Mouse (Mus musculus) cerebellum, postnatal 10 days (tissue): ENCODE results near the gene Peli3.
A peak's percentile ranks its signal among the peaks of the same experiment; 100 is the strongest.
"Not testable (repeated sequence)": the region's sequence is repeated elsewhere in the genome, so short reads cannot be mapped to it uniquely, and the experiment has no call there.

Source experiments
- DNase-seq, 2 experiments: peaks; one replicate each; pipeline ENCODE4 v3.0.0; 2021; ENCODE audit warnings: mixed read lengths in 2 of 2

The Peli3 gene

GRCm38 (mm10) chr19:4942551-4943252 lies at the start of gene Peli3:
Gene Peli3 (minus strand): TSS chr19:4943127.
- DNase-seq, result peak; percentile 94 to 95

DNA sequence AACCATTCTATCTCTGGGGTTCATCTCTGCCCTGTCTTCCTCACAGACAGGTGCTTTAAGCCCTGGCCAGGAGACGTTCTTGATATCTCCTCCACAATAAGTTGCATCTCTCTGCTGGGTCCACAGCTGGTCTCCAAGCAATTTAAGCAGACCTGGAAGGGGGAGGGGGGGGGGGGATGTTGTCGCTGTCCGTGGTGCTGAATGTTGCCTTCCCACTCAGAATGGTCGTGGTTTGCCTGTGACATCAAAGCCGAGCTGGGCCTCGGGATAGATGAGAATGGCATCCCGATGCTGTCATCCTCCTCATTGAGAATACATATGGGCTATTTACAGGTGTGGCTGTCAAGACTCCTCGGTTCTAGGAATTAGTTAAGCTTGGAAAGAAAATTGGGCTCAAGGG lies 49.4 kb upstream of the Peli3 start:
- DNase-seq, result no peak

GRCm38 (mm10) chr19:4990716-4991115 lies 47.8 kb upstream of the Peli3 start:
- peak; percentile 54 to 74 for DNase-seq

- no peak for DNase-seq
These were observed 47.3 kb upstream of the Peli3 start, which contains the start of gene Npas4 for GRCm38 (mm10) chr19:4990256-4990625. Gene Npas4 (minus strand): TSS chr19:4990316.

DNA sequence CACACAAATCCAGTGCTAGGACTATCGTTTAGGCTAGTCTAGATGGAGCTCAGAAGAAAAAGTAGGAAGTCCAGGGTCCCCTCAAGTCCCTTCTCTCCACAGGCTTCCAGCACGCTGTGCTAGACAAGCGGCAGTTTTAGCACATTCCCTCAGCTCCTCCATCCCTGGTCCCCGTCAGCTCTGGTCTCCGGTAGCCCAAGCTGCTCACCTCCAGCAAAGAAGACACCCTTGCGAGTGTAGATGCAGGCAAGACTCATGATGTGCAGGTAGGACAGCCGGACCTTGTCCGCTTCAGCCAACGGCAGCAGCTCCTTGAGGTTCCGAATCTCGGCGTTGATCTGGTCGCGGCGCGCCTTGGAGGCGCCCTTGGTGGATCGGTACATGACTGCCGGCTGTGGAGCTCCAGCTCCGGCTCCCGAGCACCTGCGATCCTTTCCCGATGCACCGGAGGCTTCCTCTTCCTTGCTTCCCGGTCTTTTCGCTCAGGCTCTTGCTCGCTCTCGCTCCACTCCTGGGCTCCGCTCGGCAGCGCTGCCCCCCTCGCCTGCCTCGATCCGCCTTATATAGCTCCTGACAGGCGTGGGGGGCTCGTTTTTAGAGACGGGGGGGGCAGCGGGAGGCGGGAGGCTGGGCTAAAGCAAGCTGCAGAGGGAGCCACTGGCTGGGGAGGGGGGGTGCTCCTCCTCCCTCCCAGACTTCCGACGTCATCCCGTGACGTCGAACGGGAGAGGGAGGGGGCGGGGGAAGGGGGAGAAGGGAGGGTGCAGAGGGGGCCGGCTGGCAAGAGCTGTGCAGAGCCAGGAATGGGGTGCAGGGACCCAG lies 46.7 kb upstream of the Peli3 start:
- peak; percentile 92 to 95 for DNase-seq

- peak; percentile 62 to 79 for DNase-seq
These were observed 46.1 kb upstream of the Peli3 start for GRCm38 (mm10) chr19:4989013-4989412.

DNA sequence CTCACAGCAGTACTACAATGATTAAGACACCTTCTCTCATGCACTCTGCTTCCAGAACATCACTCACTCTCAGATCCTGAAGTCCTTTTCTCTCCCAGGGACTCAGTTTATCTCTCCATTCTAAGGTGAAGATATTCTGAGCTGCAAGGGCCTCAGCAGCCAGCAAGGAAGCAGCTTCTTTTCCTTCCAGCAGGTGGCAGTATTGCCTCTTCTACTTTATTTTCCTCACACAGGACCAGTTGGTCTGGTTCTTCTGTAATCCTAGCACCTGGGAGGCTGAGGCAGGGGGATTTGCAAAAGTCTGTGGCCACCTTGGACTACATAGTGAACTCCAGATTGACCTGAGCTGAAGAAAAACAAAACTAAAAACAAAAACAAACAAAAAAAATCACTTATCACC lies 38.8 kb upstream of the Peli3 start:
- peak; percentile 77 to 84 for DNase-seq

DNA sequence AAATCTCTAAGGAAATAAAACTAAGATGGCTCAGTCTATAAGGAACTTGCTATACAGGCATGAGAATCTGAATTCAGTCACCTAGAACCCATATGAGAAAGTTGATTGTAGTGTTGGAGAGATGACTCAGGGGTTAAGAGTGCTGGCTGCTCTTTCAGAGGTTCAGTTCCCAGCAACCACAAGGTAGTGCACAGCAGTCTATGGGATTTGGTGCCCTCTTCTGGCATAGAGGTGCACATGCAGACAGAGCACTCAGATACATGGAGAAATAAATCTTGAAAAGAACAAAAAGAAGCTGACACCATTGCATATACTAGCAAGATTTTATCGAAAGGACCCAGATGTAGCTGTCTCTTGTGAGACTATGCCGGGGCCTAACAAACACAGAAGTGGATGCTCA lies 25.3 kb upstream of the Peli3 start:
- DNase-seq, result no peak

- DNase-seq, result peak; percentile 89 to 92
These were observed 19.1 kb upstream of the Peli3 start, which contains the start of gene Mrpl11 for GRCm38 (mm10) chr19:4961928-4962601. Gene Mrpl11 (plus strand): TSS chr19:4962147.

- not testable (repeated sequence) for DNase-seq
These were observed 5.7 kb upstream of the Peli3 start for GRCm38 (mm10) chr19:4948641-4949040.

DNA sequence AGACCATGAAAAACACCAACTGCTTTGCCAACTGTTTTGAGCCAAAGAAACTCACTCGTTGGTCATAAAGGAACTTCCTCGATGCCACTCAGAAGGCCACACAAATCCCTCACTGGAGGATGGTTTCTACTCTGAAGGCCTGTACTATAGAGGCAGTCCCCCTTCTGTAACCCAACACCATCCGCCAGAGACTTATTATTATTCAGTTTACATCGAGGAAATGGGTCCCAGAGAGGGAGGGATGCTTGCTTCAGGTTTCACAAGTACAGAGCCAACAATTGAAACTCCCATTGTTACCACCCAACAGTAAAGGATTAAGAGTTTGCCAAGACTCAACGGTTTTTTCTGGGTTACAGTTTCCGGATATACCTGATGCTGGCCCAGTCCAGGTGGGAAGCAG lies 2.6 kb upstream of the Peli3 start:
- no peak for DNase-seq

DNA sequence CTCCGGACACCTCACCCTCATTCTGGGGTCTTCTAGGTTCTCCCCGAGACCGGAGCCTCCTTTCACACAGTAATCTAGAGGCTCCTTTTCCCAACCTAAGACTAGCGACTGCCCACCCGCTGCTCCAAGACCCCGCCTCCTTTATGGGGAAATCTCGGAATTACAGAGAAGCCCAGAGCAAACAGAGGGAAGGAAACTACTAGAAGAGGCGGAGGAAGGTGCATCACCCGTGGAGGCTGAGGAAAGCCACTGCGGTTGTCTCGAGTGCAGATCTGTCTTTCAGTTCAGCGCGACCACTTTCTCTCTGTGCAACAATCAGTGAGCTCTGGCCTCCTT lies 294 bp upstream of the Peli3 start:
- DNase-seq, result no peak

DNA sequence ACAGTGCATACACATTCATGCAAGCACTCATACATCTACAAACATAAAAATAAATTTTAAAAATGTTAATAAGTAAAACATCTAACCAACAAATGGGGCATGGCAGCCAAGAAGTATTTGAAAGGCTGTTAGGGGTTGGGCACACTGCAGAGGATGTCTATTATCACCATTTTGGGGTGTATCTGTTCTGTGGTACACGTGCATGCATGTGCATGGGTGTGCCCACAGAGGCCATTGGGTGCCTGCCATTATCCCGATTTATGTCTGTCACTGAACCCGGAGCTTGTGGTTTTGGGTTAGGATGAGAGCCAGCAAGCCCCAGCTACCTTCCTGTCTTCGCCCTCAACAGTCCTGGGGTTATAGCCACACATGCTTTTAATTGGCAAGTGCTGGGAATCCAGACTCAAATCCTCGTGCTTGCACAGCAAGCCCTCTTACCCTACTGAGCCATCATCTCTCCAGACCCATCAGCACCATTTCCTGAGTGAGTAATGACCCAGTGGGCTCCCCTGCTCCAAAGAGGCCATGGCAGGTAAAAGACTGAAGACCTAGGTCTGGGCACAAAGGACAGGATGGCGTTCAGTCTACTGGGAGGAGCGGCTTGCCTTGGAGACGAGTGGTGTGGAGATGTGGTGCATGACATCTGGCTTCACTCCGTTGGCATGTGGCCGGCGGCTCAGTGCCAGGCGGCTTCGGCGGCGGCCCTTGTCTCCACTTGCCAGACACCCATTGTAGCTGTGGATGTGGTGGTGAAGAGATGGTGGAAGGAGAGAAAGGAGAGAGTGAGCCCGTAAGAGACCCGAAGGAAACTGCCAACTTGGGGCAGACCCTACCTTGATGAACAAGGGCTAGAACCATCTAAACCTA lies 5.2 kb downstream of the Peli3 start:
- peak; percentile 90 to 92 for DNase-seq

DNA sequence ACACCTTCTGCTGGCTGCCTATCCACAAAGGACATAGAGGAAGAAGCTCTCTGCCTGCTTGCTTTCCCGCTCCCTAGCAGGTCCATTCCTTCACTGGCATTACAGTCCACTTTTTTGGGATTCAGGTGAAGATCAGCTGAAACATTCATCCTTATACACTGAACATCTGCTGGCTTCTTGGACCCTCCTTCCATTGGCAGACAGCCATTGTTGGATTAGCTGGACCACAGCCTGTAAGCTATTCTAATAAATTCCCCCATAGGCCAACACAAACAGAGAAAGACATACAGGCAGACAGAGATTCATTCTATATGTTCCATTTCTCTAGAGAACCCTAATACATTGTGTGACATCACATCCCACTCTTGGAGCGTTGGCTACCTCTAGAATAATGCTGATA lies 6.0 kb downstream of the Peli3 start:
- DNase-seq, result peak; percentile 50 to 51

GRCm38 (mm10) chr19:4928781-4929180 lies 14.1 kb downstream of the Peli3 start:
- peak; percentile 45 to 48 for DNase-seq

- peak; percentile 100 for DNase-seq
These were observed 14.9 kb downstream of the Peli3 start, which contains the start of gene Dpp3 for GRCm38 (mm10) chr19:4927904-4928531. Gene Dpp3 (minus strand): TSS chr19:4928287.

- DNase-seq, result no peak
These were observed 17.6 kb downstream of the Peli3 start for GRCm38 (mm10) chr19:4925121-4925860.

- no peak for DNase-seq
These were observed 23.3 kb downstream of the Peli3 start for GRCm38 (mm10) chr19:4919652-4920051.

GRCm38 (mm10) chr19:4916827-4917226 lies 26.1 kb downstream of the Peli3 start:
- DNase-seq, result no peak

- no peak for DNase-seq
These were observed 26.9 kb downstream of the Peli3 start for GRCm38 (mm10) chr19:4915924-4916603.

DNA sequence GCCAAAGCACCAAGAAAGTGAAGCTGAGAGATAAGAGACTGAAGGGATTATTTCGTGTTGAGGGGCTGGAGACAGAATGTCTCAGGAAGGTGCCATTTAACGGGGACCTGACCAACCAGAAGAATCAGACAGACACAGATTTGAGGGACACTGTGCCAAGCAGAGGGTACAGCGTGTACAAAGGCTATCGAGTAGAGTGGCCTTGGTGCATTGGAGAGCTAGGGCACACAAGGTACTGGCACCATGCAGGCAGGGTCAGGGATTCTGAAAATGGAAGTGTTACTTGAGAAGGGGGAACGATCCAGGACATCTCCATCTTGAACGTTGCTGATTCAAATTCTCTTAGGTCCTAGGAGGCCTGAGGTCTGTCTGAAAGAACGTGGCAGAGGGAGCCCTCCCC lies 33.6 kb downstream of the Peli3 start:
- no peak for DNase-seq
